Mouse (Mus musculus) ES-E14 (cell line): ENCODE results near the gene Tcta. TPM values are rescaled to one million over a fixed set of nuclear protein-coding genes. Genes with fewer than 3 reads are reported as not detected.
"Not testable (repeated sequence)": the region's sequence is repeated elsewhere in the genome, so short reads cannot be mapped to it uniquely, and the experiment has no call there.

Source experiments
- DNase-seq: peaks from one replicate; pipeline ENCODE4 v3.0.0-alpha.2; 2013; ENCODE audit warnings: low read depth, low spot score
- H3K27ac ChIP-seq: 2 replicates; pipeline ENCODE4 v1.5.1; 2012; ENCODE audit warnings: low read depth, mild to moderate bottlenecking, low read length, moderate library complexity, mixed read lengths; ENCODE audit not compliant: poor library complexity, insufficient read depth, severe bottlenecking
- H3K36me3 ChIP-seq: 2 replicates; pipeline ENCODE4 v1.6.1; 2012; ENCODE audit warnings: mild to moderate bottlenecking, low read length, moderate library complexity, mixed read lengths; ENCODE audit not compliant: control insufficient read depth, poor library complexity, insufficient read depth, severe bottlenecking
- H3K4me1 ChIP-seq, 2 experiments: fragments of 150-350 bp in 1 of 2; sonication (generic) in 1 of 2; 2 replicates each; pipeline ENCODE4 v1.6.1; 2012; ENCODE audit warnings: low read length in 2 of 2, mild to moderate bottlenecking in 1 of 2, mixed read lengths in 1 of 2; ENCODE audit not compliant: control insufficient read depth in 2 of 2, insufficient read depth in 2 of 2, poor library complexity in 1 of 2
- H3K4me3 ChIP-seq, 2 experiments: fragments of 150-350 bp in 1 of 2; sonication (generic) in 1 of 2; 2 replicates each; pipeline ENCODE4 v1.5.1; 2012; ENCODE audit warnings: low read length in 2 of 2, low read depth in 1 of 2, mild to moderate bottlenecking in 1 of 2, mixed read lengths in 1 of 2; ENCODE audit not compliant: insufficient read depth in 1 of 2, poor library complexity in 1 of 2, severe bottlenecking in 1 of 2
- H3K9ac ChIP-seq: 2 replicates; pipeline ENCODE4 v1.6.1; 2012; ENCODE audit warnings: low read depth, mild to moderate bottlenecking, low read length, mixed read lengths; ENCODE audit not compliant: poor library complexity, insufficient read depth, severe bottlenecking
- H3K9me3 ChIP-seq: fragments of 150-350 bp; sonication (generic); 2 replicates; pipeline ENCODE4 v1.6.1; 2012; ENCODE audit warnings: low read depth, mild to moderate bottlenecking, low read length; ENCODE audit not compliant: control insufficient read depth, insufficient read depth
- CHD2 ChIP-seq: IDR thresholded peaks from 2 replicates; pipeline ENCODE4 v1.6.1; 2014; ENCODE audit warnings: mild to moderate bottlenecking, low read depth, low read length, inconsistent platforms
- HCFC1 ChIP-seq: IDR thresholded peaks from 2 replicates; pipeline ENCODE4 v1.6.1; 2012; ENCODE audit warnings: low read length, inconsistent platforms, borderline replicate concordance; ENCODE audit not compliant: insufficient read depth
- MAFK ChIP-seq: IDR thresholded peaks from 2 replicates; pipeline ENCODE4 v1.6.1; 2014; ENCODE audit warnings: mild to moderate bottlenecking, low read depth, low read length, inconsistent platforms; ENCODE audit not compliant: insufficient read depth
- ZC3H11A ChIP-seq: IDR thresholded peaks from 2 replicates; pipeline ENCODE4 v1.6.1; 2012; ENCODE audit warnings: low read depth, mild to moderate bottlenecking, inconsistent platforms, low read length, borderline replicate concordance
- ZNF384 ChIP-seq: IDR thresholded peaks from 2 replicates; pipeline ENCODE4 v1.6.1; 2012; ENCODE audit warnings: low read depth, low read length, inconsistent platforms
- in situ Hi-C, 2 experiments: fragments of 600-800 bp; cut with MboI; formaldehyde crosslinking; loops; one replicate each; pipeline ENCODE4 v1.15.1; 2025; ENCODE audit warnings: low sequenced_read_pairs in 2 of 2, inconsistent platforms in 1 of 2; ENCODE audit not compliant: unreplicated experiment in 2 of 2
- total RNA-seq: library from RNA; depleted of rRNA; stranded (reverse); fragments of 300-350 nt; gene quantifications from 2 replicates; pipeline ENCODE4 v1.2.3, GENCODE M21; 2012

Gene Tcta
- total RNA-seq, 1 experiment = 11.0 TPM

- no peaks in the 10 kb centered on the region for H3K36me3 ChIP-seq
- TF ChIP-seq CHD2 (no peak), ZNF384 (peak; percentile 64; the same call in 1 of the 2 replicates), MAFK (no peak), HCFC1 (no peak)
- no peak for DNase-seq
- peak overlapping the region in 1 of 2 experiments; percentile 74; a peak in 2 of 4 replicates for H3K4me3 ChIP-seq
- H3K27ac ChIP-seq = no peak overlapping the region
- in situ Hi-C loops = no loop called here
- H3K4me1 ChIP-seq = peaks cover 0 to 3% of the 10 kb centered on the region in 2 experiments; a peak in 1 of 4 replicates
- no peak overlapping the region; the same call in 1 of the 2 replicates for H3K9ac ChIP-seq
- no peaks in the 10 kb centered on the region for H3K9me3 ChIP-seq
Measured at GRCm38 (mm10) chr9:108289347-108289746, 16.6 kb downstream of the Tcta start.

DNA sequence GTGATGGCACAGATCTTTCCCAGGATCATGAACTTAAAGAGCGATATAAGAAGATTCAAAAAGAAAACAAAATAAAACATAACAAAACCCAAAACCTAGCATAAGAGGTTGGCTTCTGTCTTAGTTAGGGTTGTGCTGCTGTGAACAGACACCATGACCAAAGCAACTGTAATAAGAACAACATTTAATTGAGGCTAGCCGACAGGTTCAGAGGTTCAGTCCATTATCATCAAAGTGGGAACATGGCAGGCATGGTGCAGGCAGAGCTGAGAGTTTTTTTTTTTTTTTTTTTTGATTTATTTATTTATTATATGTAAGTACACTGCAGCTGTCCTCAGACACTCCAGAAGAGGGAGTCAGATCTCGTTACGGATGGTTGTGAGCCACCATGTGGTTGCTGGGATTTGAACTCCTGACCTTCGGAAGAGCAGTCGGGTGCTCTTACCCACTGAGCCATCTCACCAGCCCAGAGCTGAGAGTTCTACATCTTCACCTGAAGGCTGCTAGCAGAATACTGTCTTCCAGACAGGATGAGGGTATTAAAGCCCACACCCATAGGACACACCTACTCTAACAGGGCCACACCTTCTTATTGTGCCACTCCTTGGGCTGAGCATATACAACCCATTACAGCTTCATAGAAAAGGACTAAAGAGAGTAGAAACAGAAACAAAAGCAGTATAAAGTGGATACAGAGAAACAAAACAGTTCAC lies 18.3 kb downstream of the Tcta start:
- H3K36me3 ChIP-seq, DNase-seq, in situ Hi-C loops, H3K27ac ChIP-seq, H3K4me1 ChIP-seq, H3K9me3 ChIP-seq, H3K4me3 ChIP-seq, H3K9ac ChIP-seq: not testable (repeated sequence)

- TF ChIP-seq CHD2 (no peak), ZC3H11A (peak; percentile 62; the same call in 1 of the 2 replicates), MAFK (no peak), HCFC1 (no peak), ZNF384 (no peak)
- no peaks in the 10 kb centered on the region for H3K9me3 ChIP-seq
- H3K9ac ChIP-seq = no peak overlapping the region
- in situ Hi-C loops = no loop called here
- DNase-seq = no peak
- no peak overlapping the region for H3K4me3 ChIP-seq
- H3K27ac ChIP-seq = no peak overlapping the region
- H3K36me3 ChIP-seq = no peaks in the 10 kb centered on the region
- no peaks in the 10 kb centered on the region for H3K4me1 ChIP-seq
Measured at GRCm38 (mm10) chr9:108284410-108284809, 21.6 kb downstream of the Tcta start.

DNA sequence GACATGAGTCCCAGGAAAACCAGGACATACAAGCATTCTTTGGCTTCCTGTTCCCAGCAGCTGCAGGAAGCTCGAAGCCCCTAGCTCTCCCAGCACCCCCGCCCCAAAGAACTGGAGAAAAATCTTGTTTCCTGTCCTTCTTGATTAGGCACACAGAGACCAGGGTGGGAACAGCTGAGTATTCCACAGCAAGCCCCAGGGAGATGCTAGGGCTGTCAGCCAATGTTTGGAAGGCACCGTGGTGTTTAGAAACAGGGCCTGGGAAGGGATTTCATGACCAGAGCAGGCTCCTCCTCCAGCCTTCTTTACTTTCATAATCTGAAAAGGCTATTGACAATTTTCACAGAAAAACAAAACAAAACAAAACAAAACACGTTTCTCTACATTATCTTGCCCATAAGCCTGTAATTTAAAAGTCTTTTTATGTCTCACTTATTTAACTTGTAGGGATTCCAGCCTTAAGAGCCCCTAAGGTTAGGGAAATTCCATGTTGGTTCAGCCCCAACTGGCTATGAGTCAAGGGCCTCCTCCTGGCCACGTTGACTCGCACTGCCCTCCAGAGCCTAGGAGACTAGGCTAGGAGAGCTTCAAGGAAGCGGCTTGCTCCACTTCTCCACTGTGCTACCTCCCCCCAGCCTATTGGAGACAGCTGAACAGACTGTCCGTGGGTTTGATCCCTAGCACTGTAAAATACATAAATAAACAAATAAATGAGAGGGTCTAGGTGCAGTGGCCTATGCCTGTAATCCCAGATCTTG lies 25.7 kb downstream of the Tcta start:
- no peak for DNase-seq
- Histone ChIP-seq H3K9ac (no peak overlapping the region), H3K27ac (no peak overlapping the region), H3K4me1 (peaks cover 0 to 2% of the 10 kb centered on the region in 2 experiments; a peak in 2 of 4 replicates), H3K36me3 (no peaks in the 10 kb centered on the region), H3K4me3 (no peak overlapping the region), H3K9me3 (no peaks in the 10 kb centered on the region)
- in situ Hi-C loops = no loop called here
- TF ChIP-seq HCFC1 (no peak), ZNF384 (no peak), MAFK (no peak), CHD2 (no peak), ZC3H11A (no peak)
